Mouse (Mus musculus) A20 (cell line): ENCODE results near the gene Cckar.

Experiments used
- DNase-seq: peaks from one replicate; pipeline ENCODE4 v3.0.0-alpha.2; 2011; ENCODE audit warnings: low read depth, low spot score

The Cckar gene

DNA sequence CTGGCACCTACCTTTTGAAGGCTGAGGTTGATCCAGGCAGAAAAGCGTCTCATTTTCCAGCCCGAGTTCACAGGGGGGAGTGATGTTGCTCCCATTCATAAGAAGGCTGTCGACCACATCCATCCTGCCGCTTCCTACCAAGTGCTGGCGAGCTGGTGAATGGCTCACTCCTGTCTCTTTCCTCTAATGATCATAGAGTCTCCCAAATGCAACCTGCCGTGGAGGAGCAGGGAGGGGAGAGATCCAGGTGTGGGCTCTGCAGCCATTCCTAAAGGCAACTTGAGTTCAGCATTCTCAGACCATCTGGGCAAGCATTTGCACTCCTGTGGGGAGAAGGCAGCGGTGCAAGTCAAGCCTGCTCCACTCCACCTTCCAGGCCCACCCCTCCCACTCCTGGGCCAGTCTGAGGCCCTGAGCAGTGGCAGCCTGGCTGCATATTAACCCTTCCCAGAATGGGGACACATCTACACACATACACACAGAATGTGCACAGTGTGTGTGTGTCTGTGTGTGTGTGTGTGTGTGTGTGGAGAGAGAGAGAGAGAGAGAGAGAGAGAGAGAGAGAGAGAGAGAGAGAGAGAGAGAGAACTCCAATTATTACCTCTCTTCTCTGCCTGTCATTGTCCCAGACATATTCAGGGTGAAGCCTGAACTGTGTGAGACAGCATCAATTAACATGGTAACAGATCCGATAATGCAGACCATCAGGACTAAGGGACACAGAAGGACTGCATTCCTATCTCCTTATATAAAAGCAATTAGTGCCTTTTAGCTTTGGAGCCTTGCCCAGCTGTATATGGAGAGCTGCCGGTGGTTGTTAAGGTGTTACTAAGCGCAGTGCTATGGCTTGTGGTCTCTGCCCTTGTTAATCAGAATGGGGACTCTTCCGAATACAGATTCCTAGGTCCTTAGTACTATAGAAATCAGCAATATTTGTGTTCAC, at the start of gene Cckar:
Gene Cckar (minus strand): TSS at position 471 of the 943 bp plus-strand sequence.
- DNase-seq: no peak

DNA sequence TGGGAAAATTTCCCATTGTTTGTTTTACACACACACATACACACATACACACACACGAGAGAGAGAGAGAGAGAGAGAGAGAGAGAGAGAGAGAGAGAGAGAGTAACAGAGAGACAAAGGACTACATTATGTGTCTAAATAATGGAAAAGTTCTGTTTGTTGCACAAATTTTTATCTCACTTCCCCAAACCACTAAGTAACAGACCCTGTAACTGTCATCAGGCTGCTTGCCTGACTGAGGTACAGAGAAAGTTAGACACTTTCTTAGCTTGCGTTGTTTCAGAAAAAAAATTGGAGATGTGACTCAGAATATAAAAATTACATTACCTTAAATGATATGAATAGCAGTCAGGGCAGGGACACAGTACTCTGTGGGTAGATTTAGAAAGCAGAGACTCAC, 36.6 kb upstream of the Cckar start:
- no peak for DNase-seq

DNA sequence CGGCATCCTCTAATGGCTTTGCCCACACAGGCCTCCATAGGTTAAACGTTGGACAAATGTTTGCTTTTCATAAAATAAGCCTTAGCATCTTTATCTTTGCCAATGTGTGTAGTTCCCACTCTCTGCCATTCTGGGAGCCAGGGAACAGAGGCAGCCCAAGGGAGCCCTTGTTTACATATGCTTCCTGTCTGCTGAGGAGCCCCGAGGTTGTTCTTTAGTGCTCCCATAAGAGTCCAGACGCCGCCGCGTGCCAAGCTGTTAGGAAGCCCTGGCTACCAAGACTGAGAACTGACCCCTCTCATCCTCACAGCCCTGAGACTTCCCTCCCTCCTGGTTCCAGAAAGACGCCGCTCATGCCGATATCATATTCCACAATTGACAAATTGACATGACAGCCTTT, 25.4 kb upstream of the Cckar start:
- no peak for DNase-seq

DNA sequence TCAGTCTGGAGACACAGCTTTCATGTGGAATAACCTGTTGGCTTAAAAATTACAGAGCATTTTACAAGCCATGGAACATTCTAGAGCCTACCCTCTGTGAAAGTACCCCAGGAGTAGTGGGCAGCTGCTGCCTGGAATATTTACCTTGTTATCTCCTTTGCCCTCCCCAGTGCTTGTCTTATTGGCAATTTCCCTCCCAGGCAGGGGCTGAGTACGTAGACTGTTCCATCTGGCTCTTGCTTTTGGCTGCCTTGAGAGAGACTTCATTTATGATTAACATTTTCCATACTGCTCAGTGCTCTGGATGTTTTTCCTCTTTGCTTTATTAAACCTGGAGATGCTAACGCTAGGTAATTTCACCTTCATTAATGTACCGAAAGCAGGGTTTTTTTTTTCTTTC, 20.1 kb upstream of the Cckar start:
- no peak for DNase-seq

DNA sequence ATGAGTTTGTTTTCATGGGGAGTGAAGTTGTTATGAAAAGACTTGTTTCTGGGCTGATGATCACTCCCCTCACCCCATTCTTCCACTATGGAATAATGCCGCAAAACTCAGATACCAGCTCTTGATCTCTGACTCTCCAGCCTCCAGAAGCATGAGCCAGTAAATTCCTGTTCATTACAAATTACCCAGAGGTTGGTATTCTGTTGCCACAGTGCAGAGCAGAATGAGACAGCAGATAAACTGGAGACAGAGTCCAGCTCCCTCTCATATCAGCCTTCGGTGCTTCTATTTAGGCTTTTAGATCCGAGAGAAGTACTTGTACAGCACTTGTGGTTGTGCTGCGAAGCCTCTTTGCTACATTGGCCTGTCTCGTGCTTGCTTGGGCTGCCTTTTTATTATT, 18.5 kb upstream of the Cckar start:
- DNase-seq: no peak

DNA sequence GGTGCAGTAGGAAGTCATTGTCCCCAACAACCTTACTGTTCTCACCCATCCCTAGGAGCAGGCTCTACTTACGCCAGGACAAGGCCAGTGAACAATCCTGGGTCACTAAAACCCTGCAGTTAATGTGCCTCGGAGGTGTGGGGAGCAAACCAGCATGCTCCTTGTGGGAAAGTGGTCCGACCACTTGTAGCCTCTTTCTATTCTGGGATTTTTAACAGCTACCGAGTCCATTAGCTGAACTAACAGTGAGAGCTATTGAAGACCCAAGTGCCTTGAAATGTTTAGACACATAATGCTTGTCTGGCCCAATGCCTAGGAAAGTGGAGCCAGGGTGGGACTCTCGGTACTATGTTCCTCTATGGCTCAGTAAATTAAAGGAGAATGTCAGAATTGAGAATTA, 9.0 kb upstream of the Cckar start:
- no peak for DNase-seq

DNA sequence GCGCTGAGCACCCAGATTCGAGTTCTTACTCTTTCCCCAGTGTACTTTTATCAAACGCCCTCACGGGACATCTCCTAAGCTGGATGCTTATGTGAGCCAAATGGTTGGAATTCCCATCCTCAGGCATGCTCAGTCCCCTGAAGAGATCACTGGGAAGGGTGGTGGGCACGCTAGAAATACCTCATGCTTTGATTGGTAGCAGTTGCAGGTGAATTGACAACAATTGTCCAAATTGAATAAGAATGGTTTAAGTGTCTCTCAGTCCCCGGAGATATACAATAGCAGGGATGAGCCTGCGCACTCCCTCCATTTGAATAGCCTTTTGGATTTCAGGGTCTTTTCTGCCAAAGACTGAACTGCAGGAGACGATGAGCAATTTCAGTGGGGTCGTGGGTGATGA, 3.8 kb upstream of the Cckar start:
- DNase-seq: no peak

DNA sequence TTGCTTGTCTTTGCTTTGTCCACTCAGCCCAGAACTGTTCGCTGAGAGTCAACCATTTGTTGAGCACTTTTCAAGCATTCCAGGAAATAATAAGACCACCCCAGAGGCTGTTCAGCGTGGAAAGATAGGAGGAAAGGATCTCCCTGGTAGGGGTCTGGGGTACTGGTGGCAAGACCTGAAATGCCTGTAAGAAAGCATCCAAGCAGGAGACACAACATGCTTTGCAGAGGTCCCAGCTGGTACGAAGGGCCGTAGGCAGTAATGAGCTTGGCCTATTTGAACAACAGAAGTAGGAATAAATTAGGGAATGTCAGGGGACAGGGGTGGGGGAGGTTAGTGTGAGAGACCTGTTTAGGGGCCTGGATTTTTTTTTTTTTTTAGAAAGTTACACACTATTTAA, 686 bp upstream of the Cckar start:
- DNase-seq: no peak

DNA sequence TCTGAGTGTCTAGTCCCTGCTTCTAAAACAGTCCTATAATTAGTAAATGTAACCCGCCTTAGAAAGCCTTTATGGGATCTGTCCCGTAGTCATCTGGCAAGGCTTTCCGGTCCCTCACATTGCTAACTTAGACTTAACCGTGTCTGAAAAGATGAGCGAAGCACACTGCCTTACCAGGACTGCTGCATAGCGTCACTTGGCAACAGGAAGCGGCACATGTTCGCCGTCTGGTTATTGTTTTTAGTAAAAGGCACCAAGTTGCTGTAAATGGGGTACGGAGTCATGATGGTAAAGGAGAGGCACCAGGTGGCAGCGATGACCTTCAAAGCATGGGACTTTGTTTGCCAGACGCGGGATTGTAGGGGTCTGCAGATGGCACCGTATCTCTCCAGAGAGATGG, 4.8 kb downstream of the Cckar start:
- DNase-seq: no peak

DNA sequence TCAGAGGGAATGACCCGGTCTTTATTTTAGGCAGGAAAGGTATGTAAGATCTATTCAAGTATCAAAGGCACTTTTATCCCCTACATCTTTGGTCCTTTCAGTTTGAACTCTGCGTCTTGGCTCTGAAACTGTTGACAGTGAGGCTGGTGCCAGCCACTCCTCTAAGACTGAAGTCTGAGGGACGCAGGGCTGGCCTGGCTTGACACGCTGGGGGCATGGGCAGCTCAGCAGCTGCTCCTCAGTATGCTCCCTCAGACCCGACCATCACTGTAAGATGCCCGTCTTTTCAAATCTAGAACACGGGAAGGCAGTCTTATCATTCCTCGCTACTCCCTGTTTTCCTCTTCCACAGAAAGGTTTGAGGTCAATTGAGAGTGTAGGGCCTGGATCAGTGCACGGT, 9.7 kb downstream of the Cckar start:
- DNase-seq: no peak

DNA sequence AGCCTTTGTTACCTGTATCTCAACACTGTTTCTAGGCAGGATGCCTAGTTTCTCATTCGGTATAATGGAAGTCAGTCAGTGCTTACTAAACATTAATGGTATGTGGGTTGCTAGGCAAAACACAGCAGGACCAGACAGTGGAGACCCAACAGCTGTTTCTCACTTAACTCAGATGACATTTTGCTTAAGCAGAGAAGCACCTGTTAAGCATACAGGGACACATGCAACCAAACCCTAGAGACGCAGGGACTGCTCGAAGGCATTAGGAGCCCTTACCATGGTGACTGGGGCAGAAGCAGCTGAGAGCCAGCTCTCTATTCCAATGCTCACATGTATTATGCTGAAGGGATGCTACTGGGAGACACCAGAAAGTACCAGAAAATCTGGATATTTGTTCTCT, 10.8 kb downstream of the Cckar start:
- no peak for DNase-seq

DNA sequence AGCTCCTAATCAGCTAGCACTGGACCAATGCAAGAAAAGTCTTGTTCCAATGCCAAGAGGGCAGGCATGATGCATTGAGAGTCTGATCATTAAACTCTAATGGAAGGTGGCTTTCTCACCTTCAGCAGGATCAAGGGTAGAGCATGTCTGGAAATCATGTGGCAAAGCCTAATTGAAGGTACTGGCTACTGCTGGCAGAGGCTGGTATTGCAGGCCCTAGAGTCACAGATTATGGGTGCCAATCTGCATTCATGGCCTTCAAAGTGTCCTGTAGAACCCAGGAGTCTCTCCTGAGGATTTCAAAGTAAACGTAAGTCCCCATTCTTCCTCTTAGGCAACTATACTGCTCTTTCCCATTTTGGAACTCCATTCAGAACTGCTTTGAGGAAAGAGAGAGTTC, 14.8 kb downstream of the Cckar start:
- no peak for DNase-seq

DNA sequence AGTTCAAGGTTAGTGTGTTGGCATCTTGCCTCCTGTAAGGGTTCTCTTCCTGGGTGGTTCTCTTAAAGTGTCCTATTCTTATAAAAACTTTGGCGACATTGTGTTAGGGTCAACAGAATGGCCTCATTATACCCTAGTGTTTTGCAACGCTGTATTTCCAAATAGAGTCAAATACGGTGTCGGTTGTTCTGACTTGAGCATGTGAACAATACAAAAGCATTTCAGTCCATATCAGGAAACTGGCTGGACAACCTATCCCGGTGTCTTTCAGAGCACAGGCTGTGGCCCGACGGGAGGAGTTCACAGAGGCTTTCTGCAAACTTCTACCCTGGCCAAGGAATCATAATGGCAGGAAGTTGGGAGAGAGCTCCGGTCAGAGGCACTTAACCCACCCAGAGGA, 15.4 kb downstream of the Cckar start:
- DNase-seq: no peak

DNA sequence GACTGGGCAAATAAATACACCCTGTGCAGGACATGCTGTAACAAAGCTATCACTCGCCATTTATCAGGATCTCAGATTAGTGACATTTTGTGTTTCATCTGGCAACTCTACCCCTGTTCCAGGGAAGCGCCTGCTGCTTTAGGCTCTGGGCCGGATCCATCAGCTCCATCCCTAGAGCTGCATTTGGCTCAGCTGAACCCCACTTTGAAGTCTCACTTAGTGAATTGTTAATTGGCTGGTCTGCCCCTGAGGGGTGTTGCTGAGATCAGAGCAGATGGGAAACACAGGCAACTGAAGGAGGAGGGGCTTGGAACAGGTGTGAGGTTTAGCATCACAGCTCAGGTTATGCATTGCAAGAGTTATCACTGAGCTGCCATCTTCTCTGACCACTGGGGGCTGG, 15.9 kb downstream of the Cckar start:
- DNase-seq: no peak

DNA sequence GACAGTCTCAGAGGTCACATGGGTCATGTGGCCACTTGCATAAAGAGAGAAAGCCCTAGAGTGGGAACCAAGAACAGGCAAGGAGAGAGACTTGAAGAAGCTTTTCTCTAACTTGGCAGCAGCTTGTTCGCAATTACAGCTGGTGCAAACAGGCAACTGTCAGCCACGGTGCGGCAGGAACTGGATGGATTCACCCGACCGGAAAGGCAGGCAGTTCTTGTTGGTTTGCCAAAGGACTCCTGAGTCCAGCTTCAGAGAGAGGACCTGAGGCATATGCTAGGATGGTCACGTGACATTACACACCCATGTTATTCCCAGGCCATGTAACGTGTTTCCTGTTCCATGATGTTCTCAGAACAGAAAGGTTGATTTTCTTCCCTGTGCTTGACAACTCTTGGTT, 19.2 kb downstream of the Cckar start:
- no peak for DNase-seq

DNA sequence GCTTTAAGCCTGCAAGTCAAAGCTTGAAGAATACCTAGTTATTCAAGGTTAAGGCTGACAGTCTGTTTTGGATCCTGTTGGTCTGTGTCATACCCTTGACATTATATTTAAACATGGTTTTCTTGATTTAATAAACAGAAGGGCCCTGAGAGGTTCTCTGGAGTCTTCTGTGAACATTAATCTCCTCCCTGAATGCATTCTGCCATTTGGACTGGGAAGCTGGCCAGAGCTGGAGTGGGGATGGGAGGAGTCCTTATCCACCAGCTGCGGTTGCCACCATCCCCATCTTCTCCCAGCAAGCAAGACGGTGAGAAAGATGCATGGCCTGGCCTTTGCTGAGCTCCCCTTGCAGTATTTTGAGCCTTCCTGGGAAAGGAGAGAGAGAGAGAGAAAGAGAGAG, 21.1 kb downstream of the Cckar start:
- DNase-seq: no peak

DNA sequence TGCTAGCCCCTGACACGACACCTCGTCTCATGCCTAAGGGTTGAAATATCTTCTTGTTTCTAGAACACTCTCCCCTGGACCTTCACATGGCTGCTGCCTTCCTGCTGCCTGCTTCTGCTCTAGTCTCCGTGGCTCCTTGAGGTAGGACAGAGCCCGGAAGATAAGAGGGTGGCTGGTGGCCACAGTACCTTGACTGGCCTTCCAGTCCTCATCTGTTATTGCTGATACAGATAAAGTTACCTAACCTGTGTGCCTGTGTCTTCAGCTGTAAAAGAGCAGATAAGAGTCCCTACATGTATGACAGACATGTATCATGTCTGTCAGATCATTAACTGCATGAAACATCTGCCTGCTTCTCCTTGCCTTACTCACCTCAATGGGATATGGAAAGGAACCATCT, 21.9 kb downstream of the Cckar start:
- no peak for DNase-seq

DNA sequence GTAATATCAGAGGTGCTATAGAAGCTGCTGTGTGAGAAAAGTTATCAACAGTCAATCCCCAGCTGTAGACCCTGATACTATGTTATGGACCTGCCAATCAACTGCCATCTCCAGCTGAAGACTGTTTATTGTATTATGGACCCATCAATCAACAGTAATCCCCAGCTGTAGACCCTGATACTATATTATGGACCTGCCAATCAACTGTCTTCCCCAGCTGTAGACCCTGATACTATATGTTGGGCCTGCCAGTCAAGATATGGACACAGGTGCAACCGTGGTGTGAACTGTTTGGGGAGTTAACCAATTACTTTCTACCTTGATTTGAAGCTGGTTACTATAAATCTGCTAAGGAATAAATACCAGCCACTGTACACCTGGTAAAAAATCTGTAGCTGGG, 23.1 kb downstream of the Cckar start:
- no peak for DNase-seq

DNA sequence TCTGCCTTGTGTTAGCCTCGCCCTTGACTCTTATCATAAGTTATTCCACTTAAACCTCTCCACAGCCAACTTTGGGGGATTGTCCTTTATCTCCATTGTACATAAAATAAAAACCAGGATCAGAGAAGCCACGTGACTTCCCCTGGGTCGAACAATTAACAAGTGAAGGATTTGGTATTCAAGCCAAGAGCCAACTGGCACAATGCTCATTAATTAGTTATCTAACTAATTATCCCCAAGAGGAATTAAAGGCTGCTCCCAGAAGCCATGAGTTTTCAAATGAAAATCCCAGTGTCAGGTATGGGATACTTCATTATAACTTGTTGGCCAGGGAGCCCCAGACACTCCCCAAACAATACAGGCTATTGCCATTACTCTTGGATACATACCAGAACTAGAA, 23.6 kb downstream of the Cckar start:
- DNase-seq: no peak

DNA sequence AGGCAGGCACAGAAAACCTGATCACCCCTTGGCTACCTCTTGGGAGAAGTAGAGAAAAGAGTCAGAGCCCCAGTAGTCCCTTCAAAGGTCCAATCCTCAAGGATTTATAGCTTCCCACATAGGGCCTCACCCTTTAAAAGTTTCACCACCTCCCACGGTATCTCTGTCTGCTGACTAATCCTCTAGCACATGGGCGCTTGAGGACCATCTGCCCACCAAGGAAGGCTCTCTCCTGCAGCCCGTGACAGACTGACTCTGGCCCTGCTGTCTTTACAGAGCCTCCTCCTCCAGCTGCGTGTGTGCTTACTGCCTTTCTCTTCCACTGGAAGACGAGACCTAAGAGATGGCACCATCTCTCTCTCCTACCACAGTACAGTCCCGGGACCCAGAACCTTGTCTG, 27.9 kb downstream of the Cckar start:
- no peak for DNase-seq

DNA sequence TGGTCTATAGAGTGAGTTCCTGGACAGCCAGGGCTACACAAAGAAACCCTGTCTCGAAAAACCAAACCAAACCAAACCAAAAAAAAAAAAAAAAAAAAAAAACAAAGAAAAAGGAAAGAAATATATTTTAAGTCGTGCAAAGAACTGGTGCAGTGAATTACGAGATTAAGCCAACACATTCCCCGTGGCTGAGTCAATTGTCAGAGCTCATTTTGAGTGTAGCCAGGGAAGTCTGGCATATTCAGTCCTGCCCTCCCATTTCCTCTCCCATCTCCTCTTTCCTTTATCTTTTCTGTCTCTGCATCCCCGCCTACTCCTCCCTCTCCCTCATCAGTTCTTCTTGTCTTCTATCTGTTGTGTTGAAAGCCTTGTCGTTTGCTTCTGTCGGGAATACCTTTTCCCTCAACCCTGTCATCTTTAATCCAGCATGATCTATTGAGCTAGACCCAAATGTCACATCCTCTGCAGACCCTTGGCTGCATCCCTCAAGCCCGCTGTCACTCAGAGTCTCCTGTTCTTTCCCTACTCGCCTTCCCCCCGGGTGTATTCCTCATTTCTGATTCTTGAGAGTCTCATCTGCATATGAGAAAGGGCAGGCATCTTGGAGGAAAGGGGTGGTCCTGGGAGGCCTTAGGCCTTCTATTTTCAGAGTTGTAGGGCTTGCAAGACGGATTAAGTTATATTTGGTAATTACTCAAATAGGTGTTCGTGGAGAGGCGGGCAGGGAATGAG, 29.3 kb downstream of the Cckar start:
- no peak for DNase-seq

DNA sequence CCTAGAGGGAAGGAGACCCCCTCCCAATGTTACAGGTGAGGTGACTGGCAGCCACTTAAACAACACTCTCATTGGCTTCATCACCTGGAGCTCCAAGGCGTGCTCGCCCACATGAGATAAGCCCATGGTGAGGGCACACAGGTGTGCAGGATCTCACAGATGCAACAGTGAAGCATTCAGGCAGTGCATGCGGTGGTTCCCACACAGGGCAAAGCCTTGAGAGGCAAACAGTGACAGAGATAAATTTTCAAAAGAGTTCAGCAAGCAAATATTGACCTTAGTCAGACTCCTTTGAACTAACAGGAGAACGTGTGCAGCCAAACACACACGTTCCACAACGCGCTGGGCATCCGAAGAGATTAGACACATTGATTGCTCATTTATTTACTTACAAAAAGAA, 30.8 kb downstream of the Cckar start:
- DNase-seq: no peak

DNA sequence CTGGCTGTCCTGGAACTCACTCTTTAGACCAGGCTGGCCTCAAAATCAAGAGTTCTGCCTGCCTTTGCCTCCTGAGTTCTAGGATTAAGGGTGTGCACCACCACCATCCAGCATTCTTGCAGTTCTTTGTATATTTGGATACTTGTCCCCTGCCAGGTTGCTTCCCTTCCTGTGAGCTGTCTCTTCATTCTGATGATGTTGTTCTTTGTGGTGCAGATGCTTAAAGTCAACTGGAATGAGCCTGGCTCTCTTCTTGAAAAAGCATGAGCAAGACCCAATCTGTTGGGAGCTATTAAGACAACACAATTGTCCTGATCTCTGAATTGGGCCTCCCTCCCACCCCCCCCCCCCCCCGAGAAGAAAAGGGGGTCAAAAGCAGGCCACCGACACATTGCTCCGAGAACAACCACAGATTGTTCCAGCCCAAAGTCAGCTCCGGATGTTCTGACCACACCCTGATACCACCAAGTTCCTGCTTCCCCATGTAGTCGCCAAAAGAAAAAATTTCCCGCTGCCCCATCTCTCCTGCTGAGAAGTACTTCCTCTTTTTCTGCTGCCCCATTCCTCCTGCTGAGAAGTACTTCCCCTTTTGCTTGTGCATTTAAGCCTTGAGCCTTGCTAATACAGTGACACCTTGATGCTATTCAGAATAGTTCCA, 33.9 kb downstream of the Cckar start:
- peak; percentile 57 for DNase-seq
